Mouse (Mus musculus) hindbrain, embryonic 12.5 days (tissue): Measurements from ENCODE around the gene Bcat1. TPM values are rescaled to one million over a fixed set of nuclear protein-coding genes. Genes with fewer than 3 reads are reported as not detected.

Experiments used
- ATAC-seq: fragments of 200-750 bp; cut with Nextera tagmentation; 2 replicates; pipeline ENCODE4 v1.8.0; 2017; ENCODE audit warnings: moderate TSS enrichment; ENCODE audit not compliant: low FRiP score
- H3K27ac ChIP-seq: fragments of 300-500 bp; sonication (generic); 2 replicates; pipeline ENCODE4 v1.5.1; 2016; ENCODE audit warnings: mild to moderate bottlenecking
- H3K27me3 ChIP-seq: fragments of 300-500 bp; sonication (generic); 2 replicates; pipeline ENCODE4 v1.6.1; 2016; ENCODE audit warnings: mild to moderate bottlenecking
- H3K36me3 ChIP-seq: fragments of 300-500 bp; sonication (generic); 2 replicates; pipeline ENCODE4 v1.6.1; 2016; ENCODE audit warnings: mild to moderate bottlenecking
- H3K4me1 ChIP-seq: fragments of 300-500 bp; sonication (generic); 2 replicates; pipeline ENCODE4 v1.6.1; 2016
- H3K4me2 ChIP-seq: fragments of 300-500 bp; sonication (generic); replicated peaks from 2 replicates; pipeline ENCODE4 v1.6.1; 2016; ENCODE audit warnings: mild to moderate bottlenecking
- H3K4me3 ChIP-seq: fragments of 300-500 bp; sonication (generic); 2 replicates; pipeline ENCODE4 v1.5.1; 2016; ENCODE audit warnings: mild to moderate bottlenecking
- H3K9ac ChIP-seq: fragments of 300-500 bp; sonication (generic); 2 replicates; pipeline ENCODE4 v1.6.1; 2016; ENCODE audit warnings: mild to moderate bottlenecking, moderate library complexity
- H3K9me3 ChIP-seq: fragments of 300-500 bp; sonication (generic); replicated peaks from 2 replicates; pipeline ENCODE4 v1.6.1; 2016; ENCODE audit warnings: mild to moderate bottlenecking
- WGBS: fragments of 180-500 bp; shearing (Covaris S2); methylation state at CpG from one replicate; pipeline ENCODE4 v1.1.7; 2016; 5-methylcytosine and 5-hydroxymethylcytosine counted together
- polyA plus RNA-seq: library from polyadenylated mRNA; unstranded; fragments of >200 nt; fragmentation: Nextera tagmentation; extraction: Ambion mirVana; gene quantifications from 2 replicates; pipeline ENCODE4 v1.2.1, GENCODE M21; 2016

The Bcat1 gene
- polyA plus RNA-seq, 1 experiment from 2014 or later: 91.5 TPM

DNA sequence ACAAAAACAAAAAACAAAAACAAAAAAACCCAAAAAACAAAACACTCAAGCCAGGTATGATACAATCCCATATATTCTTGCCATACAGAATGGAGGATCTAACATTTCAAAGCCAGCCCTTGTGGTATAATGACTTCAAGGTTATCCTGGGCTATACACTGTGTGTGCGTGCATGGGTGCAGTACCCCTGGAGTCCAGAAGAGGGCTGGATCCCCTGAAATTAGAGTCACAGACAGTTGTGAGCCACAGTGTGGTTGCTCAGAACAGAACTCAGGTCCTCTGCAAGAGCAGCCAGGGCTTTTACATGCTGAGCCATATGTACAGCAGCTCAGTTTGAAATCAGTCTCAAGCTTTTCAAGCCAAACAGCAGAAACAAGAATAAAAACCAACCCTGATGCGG lies 61.0 kb downstream of the Bcat1 start:
- ATAC-seq: no peak
- no peaks in the 10 kb centered on the region for H3K27me3 ChIP-seq
- H3K36me3 ChIP-seq: peaks cover 64% of the 10 kb centered on the region
- no peak overlapping the region for H3K9ac ChIP-seq
- H3K9me3 ChIP-seq: peaks cover 5% of the 10 kb centered on the region; the same call in 1 of the 2 replicates
- WGBS: 100% methylated on average over 2 of the region's 2 CpGs
- no peak overlapping the region for H3K4me3 ChIP-seq
- no peak overlapping the region for H3K27ac ChIP-seq
- H3K4me2 ChIP-seq: no peak overlapping the region
- H3K4me1 ChIP-seq: no peaks in the 10 kb centered on the region; the same call in 1 of the 2 replicates

DNA sequence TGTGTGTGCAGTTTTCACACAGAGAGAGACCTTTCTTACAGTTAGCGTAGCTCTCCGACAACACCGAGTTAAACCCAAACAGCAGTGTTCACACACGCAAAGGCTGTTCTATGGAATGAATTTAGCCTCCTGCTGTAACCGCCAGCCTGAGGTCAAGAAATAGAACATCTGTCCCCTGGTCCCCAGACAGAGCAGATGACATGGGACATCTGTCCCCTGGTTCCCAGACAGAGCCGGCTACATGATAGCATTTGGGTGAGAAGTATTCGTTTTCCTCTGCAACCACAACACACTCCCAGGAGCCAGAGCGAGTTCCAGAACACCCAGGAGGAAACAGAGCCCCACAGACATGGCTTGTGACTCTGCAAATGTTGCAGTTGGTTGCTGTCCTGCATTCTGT lies 63.3 kb downstream of the Bcat1 start:
- 80% methylated on average over 8 of the region's 8 CpGs for WGBS
- no peak overlapping the region for H3K9ac ChIP-seq
- H3K9me3 ChIP-seq: peaks cover 5% of the 10 kb centered on the region; the same call in 1 of the 2 replicates
- no peaks in the 10 kb centered on the region for H3K27me3 ChIP-seq
- no peak overlapping the region for H3K4me2 ChIP-seq
- H3K36me3 ChIP-seq: peaks cover 61% of the 10 kb centered on the region
- H3K4me3 ChIP-seq: no peak overlapping the region
- no peak overlapping the region for H3K27ac ChIP-seq
- no peaks in the 10 kb centered on the region; the same call in 1 of the 2 replicates for H3K4me1 ChIP-seq
- no peak for ATAC-seq

DNA sequence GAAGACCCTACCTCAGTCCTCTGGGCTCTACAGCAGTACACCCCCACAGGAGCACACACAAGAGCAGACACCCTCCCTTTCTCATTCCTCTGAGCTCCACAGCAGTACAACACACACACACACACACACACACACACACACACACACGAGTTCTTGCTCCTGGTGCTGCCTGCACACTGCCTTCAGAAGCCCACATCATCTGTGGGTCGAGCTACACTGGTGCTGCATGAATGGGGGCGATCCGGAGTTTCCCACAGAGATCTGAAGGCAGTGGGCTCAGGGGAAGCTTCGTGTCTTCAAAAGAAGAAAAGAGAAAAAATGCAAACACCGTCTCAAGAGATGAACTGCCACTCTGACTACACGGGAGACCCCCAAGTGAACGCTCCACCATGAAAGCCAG lies 64.8 kb downstream of the Bcat1 start:
- H3K4me1 ChIP-seq: no peaks in the 10 kb centered on the region; the same call in 1 of the 2 replicates
- H3K4me2 ChIP-seq: no peak overlapping the region
- no peak for ATAC-seq
- H3K27ac ChIP-seq: no peak overlapping the region
- 81% methylated on average over 8 of the region's 8 CpGs for WGBS
- no peaks in the 10 kb centered on the region for H3K27me3 ChIP-seq
- peaks cover 5% of the 10 kb centered on the region; the same call in 1 of the 2 replicates for H3K9me3 ChIP-seq
- no peak overlapping the region for H3K9ac ChIP-seq
- peaks cover 61% of the 10 kb centered on the region for H3K36me3 ChIP-seq
- no peak overlapping the region for H3K4me3 ChIP-seq

DNA sequence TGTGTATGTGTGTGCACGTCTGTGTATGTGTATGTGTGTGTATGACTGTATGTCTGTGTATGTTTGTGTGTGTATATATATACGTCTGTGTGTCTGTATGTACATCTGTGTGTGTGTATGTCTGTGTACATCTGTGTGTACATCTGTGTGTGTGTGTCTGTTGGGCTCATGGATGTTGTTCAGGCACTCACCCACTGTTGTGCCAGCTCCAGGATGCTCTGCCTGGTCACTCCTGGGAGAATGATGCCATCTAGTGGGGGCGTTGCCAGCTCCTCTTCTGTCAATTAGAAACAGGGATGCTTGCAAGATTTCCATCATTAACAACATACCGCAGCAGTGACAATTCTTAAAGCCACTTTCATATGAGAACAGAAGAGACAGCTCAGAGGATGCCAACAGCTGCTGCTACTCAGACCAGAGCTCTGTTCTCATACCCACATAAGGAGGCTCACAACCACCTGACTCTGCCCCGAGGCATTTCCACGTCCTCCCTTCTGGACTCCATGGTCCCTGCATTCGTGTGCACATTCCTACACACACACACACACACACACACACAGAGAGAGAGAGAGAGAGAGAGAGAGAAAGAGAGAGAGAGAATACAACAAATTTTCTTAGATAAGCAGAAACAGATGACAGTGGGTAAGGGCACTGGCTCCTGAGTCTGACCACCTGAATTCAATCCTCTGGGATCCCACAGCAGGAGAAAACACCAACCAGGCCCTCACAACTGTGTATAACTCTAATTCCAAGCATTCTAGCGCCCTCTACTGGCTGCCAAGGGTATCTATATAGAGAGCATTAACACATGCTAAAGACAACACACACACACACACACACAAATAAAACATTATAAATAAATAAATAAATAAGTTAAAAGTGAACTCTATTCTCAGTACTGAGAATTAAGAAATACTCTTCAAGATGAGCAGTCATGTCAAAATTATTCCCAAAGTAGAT lies 65.8 kb downstream of the Bcat1 start:
- Histone ChIP-seq H3K36me3 (peaks cover 51% of the 10 kb centered on the region), H3K9me3 (peaks cover 3% of the 10 kb centered on the region; the same call in 1 of the 2 replicates), H3K4me2 (no peak overlapping the region), H3K27me3 (no peaks in the 10 kb centered on the region), H3K4me1 (no peaks in the 10 kb centered on the region; the same call in 1 of the 2 replicates), H3K27ac (no peak overlapping the region), H3K9ac (no peak overlapping the region), H3K4me3 (no peak overlapping the region)
- 79% methylated on average over 8 of the region's 8 CpGs for whole genome bisulfite sequencing
- ATAC-seq: no peak

DNA sequence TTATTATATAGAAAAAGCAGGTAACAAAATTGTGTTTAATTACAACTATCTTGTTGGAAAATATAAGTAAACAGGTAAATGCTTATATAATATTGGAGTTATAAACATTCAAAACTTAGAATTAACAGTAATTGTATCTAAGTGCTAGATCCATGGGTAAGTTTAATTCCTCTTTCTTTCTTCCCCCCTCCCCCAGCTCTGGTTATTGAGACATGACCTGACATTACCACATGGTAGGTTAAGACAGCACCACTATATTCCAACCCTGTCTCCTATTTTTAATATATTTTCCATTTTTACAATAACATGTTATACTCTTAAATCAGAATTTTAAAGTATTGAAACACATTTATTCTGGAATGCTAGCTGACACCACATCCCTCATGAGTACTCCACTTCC lies 72.5 kb downstream of the Bcat1 start:
- no peaks in the 10 kb centered on the region for H3K4me1 ChIP-seq
- H3K9ac ChIP-seq: no peak overlapping the region
- no peak for ATAC-seq
- no peak overlapping the region for H3K27ac ChIP-seq
- H3K4me3 ChIP-seq: no peak overlapping the region
- H3K36me3 ChIP-seq: peaks cover 47% of the 10 kb centered on the region
- H3K4me2 ChIP-seq: no peak overlapping the region
- no peaks in the 10 kb centered on the region for H3K9me3 ChIP-seq
- no peaks in the 10 kb centered on the region for H3K27me3 ChIP-seq

DNA sequence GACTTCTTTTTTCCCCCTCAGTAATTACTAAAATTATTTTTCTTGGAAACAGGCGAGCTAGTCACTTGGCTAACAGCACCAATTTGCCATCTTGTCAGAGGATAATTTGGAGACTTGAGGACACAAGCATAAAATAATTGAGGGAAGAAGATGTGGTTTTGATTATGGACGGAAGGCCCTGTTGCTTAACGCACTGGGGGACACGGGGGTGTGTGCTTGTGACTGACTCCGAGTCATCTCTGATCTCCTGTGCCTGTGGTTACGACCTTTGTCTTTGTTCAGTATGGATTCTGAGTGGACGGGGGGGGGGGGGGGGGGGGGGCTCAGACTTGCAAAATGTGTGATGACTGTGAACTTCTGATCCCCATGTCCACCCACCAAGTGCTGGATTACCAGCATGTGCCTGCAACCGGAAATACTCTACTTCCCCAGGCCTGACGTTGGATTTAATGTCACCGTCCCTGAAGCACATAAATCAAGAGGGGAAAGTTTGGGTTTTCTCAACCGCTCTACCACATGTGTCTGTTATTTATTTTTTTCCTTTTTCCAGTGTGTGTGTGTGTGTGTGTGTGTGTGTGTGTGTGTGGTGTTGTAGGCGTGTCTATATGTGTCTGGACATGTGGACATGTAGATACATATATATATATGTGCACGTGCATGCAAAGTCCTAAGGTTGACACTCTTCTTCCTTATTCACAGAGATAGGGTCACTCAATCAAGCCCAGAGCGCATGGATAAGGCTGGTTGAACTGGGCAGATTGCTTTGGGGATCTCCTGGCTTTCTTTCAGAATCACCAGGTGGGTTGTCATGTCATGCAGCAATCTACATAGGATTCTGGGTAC lies 73.7 kb downstream of the Bcat1 start:
- Histone ChIP-seq H3K4me1 (no peaks in the 10 kb centered on the region), H3K27me3 (no peaks in the 10 kb centered on the region), H3K9ac (no peak overlapping the region), H3K27ac (no peak overlapping the region), H3K9me3 (no peaks in the 10 kb centered on the region), H3K4me3 (no peak overlapping the region), H3K36me3 (peaks cover 36% of the 10 kb centered on the region), H3K4me2 (no peak overlapping the region)
- ATAC-seq: no peak
- 75% methylated on average over 13 of the region's 14 CpGs for WGBS

DNA sequence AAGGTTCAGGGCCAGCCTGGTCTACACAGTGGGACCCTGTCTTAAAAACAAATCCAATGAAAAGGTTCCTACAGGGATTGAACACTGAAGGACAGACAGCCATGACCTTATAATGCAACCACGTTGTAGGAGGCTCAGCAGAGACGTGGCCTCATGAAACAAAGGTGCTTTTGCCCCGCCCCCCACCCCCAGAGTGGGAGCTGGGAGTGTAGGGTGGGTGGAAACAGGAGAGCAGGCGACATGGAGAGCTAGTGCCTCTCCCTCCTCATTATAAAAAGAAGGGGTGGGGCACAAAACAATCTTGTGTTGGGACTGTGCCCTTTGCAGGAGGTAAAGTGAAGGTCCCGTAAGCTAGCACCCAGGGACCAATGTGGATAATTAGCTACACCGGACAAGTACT lies 74.5 kb downstream of the Bcat1 start:
- WGBS: 65% methylated on average over 6 of the region's 6 CpGs
- H3K9me3 ChIP-seq: no peaks in the 10 kb centered on the region

DNA sequence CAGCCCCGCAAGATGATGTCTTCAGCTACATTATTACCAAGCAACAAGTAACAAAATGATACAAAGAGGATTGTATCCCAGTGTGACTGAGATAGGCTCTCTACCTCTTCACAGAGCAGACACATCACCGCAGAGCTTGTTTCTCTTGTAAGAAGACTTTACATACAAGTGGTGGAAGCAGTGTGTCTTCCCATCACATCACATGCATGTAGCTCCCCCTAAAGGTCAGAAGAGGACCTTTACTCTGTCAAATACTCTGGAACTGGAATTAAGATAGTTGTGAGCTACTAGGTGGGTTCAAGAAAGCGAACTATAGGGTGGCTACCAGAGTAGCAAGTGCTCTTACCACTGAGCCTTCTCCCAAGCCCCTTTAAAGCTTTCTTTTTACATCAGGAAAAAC lies 78.8 kb downstream of the Bcat1 start:
- H3K9ac ChIP-seq: no peak overlapping the region
- no peak overlapping the region for H3K27ac ChIP-seq
- peaks cover 28% of the 10 kb centered on the region for H3K36me3 ChIP-seq
- no peaks in the 10 kb centered on the region for H3K4me1 ChIP-seq
- H3K4me2 ChIP-seq: no peak overlapping the region
- H3K9me3 ChIP-seq: no peaks in the 10 kb centered on the region
- WGBS: 92% methylated on average over 3 of the region's 3 CpGs
- no peak for ATAC-seq
- no peaks in the 10 kb centered on the region for H3K27me3 ChIP-seq
- no peak overlapping the region for H3K4me3 ChIP-seq

More for the DNA sequence above, 74.5 kb downstream of the Bcat1 start:
- Histone ChIP-seq H3K36me3 (peaks cover 27% of the 10 kb centered on the region), H3K27ac (no peak overlapping the region), H3K4me1 (no peaks in the 10 kb centered on the region), H3K27me3 (no peaks in the 10 kb centered on the region), H3K9ac (no peak overlapping the region), H3K4me3 (no peak overlapping the region), H3K4me2 (no peak overlapping the region)
- no peak for ATAC-seq

DNA sequence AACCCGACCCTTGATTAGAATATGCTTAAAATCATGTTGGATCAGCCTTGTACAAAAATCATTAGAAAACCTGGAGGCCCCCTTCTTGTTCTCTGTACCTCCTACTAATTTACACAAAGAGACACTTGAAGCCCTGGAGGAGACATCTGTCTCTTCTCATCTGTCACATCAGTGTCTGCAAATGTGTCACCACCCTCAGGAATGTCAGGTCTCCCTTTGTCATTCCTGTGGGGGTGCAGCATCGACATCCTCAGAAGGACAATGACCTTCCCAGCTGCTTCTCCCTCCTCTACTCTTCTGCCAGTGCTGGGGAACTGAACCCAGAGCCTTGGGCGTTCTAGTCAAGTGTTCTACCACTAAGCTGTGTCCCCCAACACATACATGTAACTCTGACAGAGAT lies 83.9 kb downstream of the Bcat1 start:
- H3K27ac ChIP-seq: no peak overlapping the region
- peaks cover 8% of the 10 kb centered on the region; the same call in 1 of the 2 replicates for H3K36me3 ChIP-seq
- H3K9me3 ChIP-seq: no peaks in the 10 kb centered on the region
- no peak overlapping the region for H3K9ac ChIP-seq
- H3K27me3 ChIP-seq: no peaks in the 10 kb centered on the region
- ATAC-seq: no peak
- no peak overlapping the region for H3K4me3 ChIP-seq
- H3K4me1 ChIP-seq: no peaks in the 10 kb centered on the region
- no peak overlapping the region for H3K4me2 ChIP-seq
- WGBS: 53% methylated on average over 3 of the region's 3 CpGs

DNA sequence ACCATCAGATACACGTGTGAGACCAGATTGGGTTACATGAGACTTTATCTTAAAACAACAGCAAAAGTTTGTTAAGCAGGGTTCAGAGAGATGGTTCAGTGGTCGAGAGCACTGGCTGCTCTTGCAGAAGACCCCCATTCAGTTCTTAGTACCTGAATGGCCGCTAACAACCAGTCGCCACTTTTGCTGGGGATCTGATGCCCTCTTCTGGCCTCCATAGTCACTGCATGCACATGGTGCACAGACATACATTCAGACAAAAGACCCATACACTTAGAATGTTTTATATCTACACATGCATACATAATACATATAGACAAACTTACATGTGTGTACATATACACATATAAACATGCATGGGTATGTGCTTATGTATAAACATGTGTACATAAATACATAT lies 86.8 kb downstream of the Bcat1 start:
- no peak for ATAC-seq
- WGBS: 92% methylated on average over 4 of the region's 4 CpGs
- no peak overlapping the region for H3K4me3 ChIP-seq
- peaks cover 4% of the 10 kb centered on the region; the same call in 1 of the 2 replicates for H3K36me3 ChIP-seq
- H3K27ac ChIP-seq: no peak overlapping the region
- H3K4me1 ChIP-seq: no peaks in the 10 kb centered on the region
- H3K9ac ChIP-seq: no peak overlapping the region
- H3K27me3 ChIP-seq: no peaks in the 10 kb centered on the region
- H3K4me2 ChIP-seq: no peak overlapping the region
- no peaks in the 10 kb centered on the region for H3K9me3 ChIP-seq

DNA sequence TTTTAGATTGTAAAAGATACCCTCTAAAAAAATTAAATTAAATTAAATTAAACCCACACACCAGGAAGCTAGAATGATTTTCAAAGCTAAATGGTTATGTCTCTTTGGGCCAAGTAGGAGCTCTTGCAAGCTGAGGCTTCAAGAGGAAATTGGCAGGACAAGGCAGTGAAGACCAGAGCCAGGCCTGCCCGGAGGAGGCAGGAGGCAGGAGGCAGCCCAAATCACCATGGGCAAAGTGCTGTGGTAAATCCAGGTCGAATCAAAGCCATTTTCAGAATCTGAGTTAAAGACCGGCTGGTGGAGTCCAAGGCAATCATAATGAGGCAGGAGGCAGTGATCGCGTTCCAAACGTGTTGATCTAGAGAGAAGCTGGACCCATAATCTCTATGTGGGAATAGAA lies 88.3 kb downstream of the Bcat1 start:
- H3K36me3 ChIP-seq: no peaks in the 10 kb centered on the region
- no peak overlapping the region for H3K9ac ChIP-seq
- no peaks in the 10 kb centered on the region for H3K27me3 ChIP-seq
- 91% methylated on average over 6 of the region's 6 CpGs for WGBS
- H3K4me1 ChIP-seq: no peaks in the 10 kb centered on the region
- ATAC-seq: no peak
- H3K4me3 ChIP-seq: no peak overlapping the region
- no peak overlapping the region for H3K4me2 ChIP-seq
- no peak overlapping the region for H3K27ac ChIP-seq
- H3K9me3 ChIP-seq: no peaks in the 10 kb centered on the region

DNA sequence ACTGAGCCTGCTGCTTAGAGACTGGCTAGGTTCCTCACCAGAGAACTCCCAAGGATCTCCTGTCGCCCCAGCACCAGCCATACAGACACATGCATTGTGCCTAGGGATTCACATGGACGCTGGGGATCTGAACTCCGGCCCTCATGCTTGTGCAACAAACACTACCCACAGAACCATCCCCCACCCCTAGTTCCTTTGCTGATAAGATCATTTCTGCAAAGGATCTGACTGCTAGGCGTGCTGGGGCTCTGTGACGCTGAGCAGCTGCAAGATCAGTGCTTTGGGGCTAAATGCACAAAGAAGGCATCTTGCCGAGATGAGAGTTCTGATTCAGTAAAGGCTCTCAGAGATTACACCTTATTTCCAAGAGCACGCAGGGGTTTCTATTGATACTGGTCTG lies 88.8 kb downstream of the Bcat1 start:
- 84% methylated on average over 7 of the region's 7 CpGs for WGBS

More for the DNA sequence above, 88.8 kb downstream of the Bcat1 start:
- Histone ChIP-seq H3K4me1 (no peaks in the 10 kb centered on the region), H3K9me3 (no peaks in the 10 kb centered on the region), H3K4me2 (no peak overlapping the region), H3K27me3 (no peaks in the 10 kb centered on the region), H3K4me3 (no peak overlapping the region), H3K9ac (no peak overlapping the region), H3K36me3 (no peaks in the 10 kb centered on the region), H3K27ac (no peak overlapping the region)
- no peak for ATAC-seq
